Mouse (Mus musculus): ENCODE data around the gene Alpl. TPM values are rescaled to one million over a fixed set of nuclear protein-coding genes. Genes with fewer than 3 reads are reported as not detected.
A peak's percentile ranks its signal among the peaks of the same experiment; 100 is the strongest.

The Alpl gene
- polyA plus RNA-seq, 1 experiment from 2014 or later = 4.6 TPM

DNA sequence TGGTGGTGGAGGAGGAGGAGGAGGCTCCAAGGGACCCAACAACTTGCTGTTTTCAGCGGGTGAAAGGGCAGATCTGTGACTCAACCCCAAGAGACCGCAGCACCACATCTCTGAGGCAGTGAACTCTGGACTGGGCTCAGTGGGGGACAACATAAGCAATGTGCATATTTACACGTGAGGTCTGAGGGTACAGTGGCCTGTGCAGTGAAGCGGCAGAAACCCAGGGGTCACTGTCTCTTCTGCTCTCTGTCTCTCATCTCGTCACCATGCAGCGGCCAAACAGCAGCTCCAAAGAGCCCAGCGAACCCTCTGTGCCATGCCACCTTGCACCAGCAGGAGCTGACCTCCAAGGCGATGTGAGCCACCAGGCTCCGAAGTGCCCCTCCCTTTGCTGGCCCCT is 49.1 kb downstream of the Alpl start:
- Histone ChIP-seq H3K4me1 (replicated peaks) (peaks cover 6% of the 10 kb centered on the region; the same call in 1 of the 2 replicates), H3K27me3 (replicated peaks) (no peaks in the 10 kb centered on the region), H3K4me3 (replicated peaks) (no peak overlapping the region), H3K36me3 (no peaks in the 10 kb centered on the region), H3K9ac (no peak overlapping the region), H3K9me3 (no peaks in the 10 kb centered on the region), H3K27ac (no peak overlapping the region), H3K4me2 (replicated peaks) (no peak overlapping the region)
- no peak for ATAC-seq
- WGBS = 82% methylated on average over 9 of the region's 9 CpGs

DNA sequence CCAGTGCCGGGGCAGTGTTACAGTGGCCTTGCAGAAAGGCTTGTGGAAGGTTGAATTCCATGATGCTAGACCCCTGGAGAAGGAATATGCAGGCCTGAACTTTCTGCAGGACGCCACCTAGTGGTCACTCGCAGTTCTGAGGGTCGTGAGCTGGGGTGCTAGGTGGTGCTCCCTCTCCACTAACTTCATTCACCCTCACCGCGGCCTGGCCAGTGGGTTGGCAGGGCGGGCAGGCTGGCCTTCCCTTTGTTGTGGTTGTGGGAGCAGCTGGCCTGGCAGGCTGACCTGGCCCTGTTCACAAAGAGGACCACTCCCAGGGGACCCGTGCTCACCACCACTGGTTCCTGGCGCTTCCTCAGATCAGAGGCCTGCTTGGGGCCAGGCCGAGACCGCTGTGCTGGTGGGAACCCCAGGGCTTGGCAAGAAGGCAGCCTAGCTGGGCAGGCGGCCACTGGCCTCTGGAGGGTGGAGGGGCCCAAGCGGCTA is 51.7 kb downstream of the Alpl start:
- no peaks in the 10 kb centered on the region for H3K36me3 ChIP-seq
- 68% methylated on average over 13 of the region's 13 CpGs for WGBS
- ATAC-seq = no peak

DNA sequence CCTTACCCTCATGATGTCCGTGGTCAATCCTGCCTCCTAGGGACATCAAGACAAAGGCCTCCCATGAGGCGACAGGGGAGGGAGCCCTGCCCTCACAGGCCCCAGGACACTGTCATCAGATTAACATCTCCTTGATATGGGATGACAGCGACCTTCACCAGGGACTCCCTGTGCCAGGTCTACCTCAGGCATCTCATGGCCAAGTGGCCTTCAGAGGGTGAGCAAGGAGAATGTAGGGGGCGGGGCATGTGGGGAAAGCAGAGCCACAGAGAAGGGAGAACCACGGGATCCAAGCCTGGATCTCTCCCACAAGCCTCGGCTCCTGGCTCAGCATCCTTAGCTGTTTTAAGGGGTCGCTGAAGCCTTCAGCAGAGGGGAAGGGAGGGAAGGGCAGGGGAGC is 52.4 kb downstream of the Alpl start:
- no peaks in the 10 kb centered on the region for H3K36me3 ChIP-seq
- no peak overlapping the region for H3K4me2 ChIP-seq (replicated peaks)
- H3K9me3 ChIP-seq = no peaks in the 10 kb centered on the region
- H3K27ac ChIP-seq = no peak overlapping the region
- H3K27me3 ChIP-seq (replicated peaks) = no peaks in the 10 kb centered on the region
- WGBS = 67% methylated on average over 7 of the region's 7 CpGs
- ATAC-seq = no peak
- H3K4me3 ChIP-seq (replicated peaks) = no peak overlapping the region
- H3K4me1 ChIP-seq (replicated peaks) = no peaks in the 10 kb centered on the region
- no peak overlapping the region for H3K9ac ChIP-seq

More for the DNA sequence above, 51.7 kb downstream of the Alpl start:
- H3K27me3 ChIP-seq (replicated peaks) = no peaks in the 10 kb centered on the region
- H3K27ac ChIP-seq = no peak overlapping the region
- no peaks in the 10 kb centered on the region for H3K9me3 ChIP-seq
- no peak overlapping the region for H3K4me3 ChIP-seq (replicated peaks)
- no peak overlapping the region for H3K9ac ChIP-seq
- H3K4me2 ChIP-seq (replicated peaks) = no peak overlapping the region
- no peaks in the 10 kb centered on the region for H3K4me1 ChIP-seq (replicated peaks)

DNA sequence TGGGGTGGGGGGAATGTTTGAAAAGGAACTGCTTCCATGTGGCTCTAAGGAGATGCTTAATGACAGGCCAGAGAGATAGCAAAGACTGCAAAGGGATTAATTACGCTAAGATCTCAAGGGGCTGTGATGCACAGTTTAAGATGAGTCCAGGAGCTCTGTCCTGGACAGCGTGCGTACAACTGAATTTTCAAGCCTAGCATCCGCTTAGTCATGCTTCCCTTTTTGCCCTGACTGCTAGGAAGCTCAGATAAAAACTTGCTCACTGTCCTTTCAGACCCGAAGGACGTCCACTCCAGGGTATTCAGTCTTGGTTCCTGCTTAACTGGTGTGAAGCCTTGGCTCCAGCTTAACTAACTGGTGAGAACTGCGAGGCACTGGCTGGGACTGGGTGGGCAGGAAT is 55.8 kb downstream of the Alpl start:
- WGBS = 85% methylated on average over 7 of the region's 7 CpGs
- ATAC-seq = no peak

DNA sequence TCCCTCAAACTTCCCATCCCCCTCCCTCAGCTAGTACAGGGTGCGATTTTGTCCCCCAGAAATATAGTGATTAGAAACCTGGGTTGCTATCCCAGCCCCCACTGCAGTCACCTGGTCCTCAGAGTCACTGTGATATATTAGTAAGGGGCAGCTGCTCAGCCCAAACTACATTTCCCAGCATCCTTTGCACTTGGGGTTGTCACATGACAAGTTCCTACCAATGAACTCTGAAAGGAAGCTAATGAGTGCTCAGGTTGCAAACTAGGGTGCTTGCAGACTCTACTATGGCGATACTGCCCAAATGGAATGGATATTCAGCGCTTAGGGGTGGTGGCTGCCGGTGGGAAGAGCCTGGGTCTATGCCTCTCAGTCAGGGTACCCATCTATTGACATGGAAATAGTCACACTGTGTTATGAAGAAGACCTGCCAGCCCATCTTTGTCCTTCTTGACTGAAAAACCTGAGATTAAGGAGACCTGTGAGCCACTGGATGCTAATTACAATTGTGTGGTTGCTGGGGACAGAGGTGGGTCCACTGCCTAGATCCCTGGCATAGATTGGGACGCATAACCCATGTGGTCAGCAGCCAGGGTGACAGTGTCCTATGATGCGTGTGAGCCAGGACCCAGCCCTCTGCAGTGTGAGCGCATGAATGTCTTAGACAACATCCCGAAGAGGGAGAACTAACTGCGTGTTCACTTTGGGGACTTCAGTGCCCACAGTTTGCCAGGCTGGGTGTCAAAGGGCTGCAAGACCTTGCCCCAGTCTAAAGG is 56.8 kb downstream of the Alpl start:
- 51% methylated on average over 9 of the region's 9 CpGs for WGBS
- H3K4me2 ChIP-seq (replicated peaks) = no peak overlapping the region
- ATAC-seq = peak; percentile 59

More for the DNA sequence above, 55.8 kb downstream of the Alpl start:
- H3K36me3 ChIP-seq = no peaks in the 10 kb centered on the region
- H3K27me3 ChIP-seq (replicated peaks) = no peaks in the 10 kb centered on the region
- H3K27ac ChIP-seq = no peak overlapping the region
- no peak overlapping the region for H3K9ac ChIP-seq
- no peaks in the 10 kb centered on the region for H3K9me3 ChIP-seq
- no peak overlapping the region for H3K4me2 ChIP-seq (replicated peaks)
- no peak overlapping the region for H3K4me3 ChIP-seq (replicated peaks)
- 0 out of 2 replicates have a peak, but pooled peaks cover 6% of the 10 kb centered on the region for H3K4me1 ChIP-seq (replicated peaks)

DNA sequence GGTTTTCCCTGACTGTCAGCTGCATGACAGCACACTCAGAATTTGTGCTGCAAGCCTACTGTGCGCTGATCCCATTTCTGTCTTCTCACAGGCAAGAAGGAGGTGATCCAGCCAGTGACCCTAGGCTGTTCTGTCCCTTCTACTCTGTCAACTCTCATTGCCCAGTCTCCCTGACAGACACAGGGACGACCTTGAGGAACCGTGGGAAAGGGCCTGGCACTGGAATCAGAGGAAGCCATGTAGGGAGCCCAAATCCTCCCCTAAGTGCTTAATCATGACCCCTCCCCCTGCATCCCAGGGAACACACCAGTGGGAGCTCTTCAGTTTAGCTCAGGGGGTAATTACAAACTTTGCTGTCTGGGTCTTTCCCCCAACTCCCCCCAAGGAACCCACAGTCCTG is 58.4 kb downstream of the Alpl start:
- ATAC-seq = no peak
- no peak overlapping the region for H3K9ac ChIP-seq
- no peak overlapping the region for H3K27ac ChIP-seq
- no peak overlapping the region for H3K4me2 ChIP-seq (replicated peaks)
- H3K4me3 ChIP-seq (replicated peaks) = no peak overlapping the region
- WGBS = 62% methylated on average over 3 of the region's 3 CpGs
- no peaks in the 10 kb centered on the region for H3K36me3 ChIP-seq
- H3K9me3 ChIP-seq = no peaks in the 10 kb centered on the region
- H3K4me1 ChIP-seq (replicated peaks) = 0 out of 2 replicates have a peak, but pooled peaks cover 6% of the 10 kb centered on the region
- H3K27me3 ChIP-seq (replicated peaks) = no peaks in the 10 kb centered on the region

More for the DNA sequence above, 56.8 kb downstream of the Alpl start:
- Histone ChIP-seq H3K9me3 (no peaks in the 10 kb centered on the region), H3K9ac (no peak overlapping the region), H3K4me1 (replicated peaks) (0 out of 2 replicates have a peak, but pooled peaks cover 6% of the 10 kb centered on the region), H3K27ac (no peak overlapping the region), H3K27me3 (replicated peaks) (no peaks in the 10 kb centered on the region), H3K4me3 (replicated peaks) (no peak overlapping the region), H3K36me3 (no peaks in the 10 kb centered on the region)

DNA sequence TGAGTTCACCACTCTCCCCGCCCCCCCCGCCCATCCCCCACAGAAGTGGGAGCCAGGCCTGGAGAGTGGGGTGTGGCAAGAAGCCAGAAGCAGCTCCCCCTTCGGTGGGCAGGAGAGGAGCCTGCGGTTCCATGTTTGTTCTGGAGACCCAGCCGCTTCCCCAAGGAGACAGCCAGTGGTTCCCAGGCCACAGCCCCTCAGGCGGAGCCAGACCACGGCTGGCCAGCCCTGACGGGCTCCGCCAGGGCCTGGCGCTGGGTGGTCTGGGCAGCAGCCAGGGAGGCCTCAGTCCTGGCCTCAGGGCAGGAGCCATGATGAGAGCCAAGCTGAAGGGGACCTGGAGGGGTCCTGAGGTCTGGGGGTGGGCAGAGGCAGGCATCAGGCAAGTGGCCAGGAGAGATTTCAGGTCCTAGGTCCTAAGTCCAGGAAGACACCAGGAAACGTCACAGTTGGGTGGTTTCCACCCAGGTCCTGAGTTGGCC is 59.9 kb downstream of the Alpl start:
- H3K27ac ChIP-seq = no peak overlapping the region

DNA sequence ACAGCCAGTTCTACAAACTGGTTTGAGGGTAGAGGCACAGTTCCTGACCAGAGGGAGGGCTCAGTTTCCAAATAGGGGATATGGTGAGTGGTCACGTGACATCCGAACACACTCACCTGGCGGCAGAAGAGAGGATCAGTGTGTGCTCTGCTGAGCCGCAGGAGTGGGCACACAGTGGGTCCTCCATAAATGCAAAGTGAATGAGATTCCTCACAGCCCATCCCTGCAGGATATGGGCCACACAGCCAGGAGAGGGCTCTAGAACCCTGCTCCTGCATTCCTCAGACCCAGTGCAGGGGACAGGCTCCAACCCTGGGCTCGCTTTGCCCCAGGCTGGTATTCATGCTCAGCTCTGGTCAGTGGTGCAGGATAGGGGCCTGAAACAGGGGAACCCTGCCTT is 62.7 kb downstream of the Alpl start:
- WGBS = 67% methylated on average over 5 of the region's 5 CpGs
- H3K4me1 ChIP-seq (replicated peaks) = peaks cover 21% of the 10 kb centered on the region

More for the DNA sequence above, 59.9 kb downstream of the Alpl start:
- Histone ChIP-seq H3K4me3 (replicated peaks) (no peak overlapping the region), H3K9me3 (no peaks in the 10 kb centered on the region), H3K4me2 (replicated peaks) (no peak overlapping the region), H3K4me1 (replicated peaks) (0 out of 2 replicates have a peak, but pooled peaks cover 6% of the 10 kb centered on the region), H3K36me3 (no peaks in the 10 kb centered on the region), H3K27me3 (replicated peaks) (no peaks in the 10 kb centered on the region), H3K9ac (no peak overlapping the region)
- 38% methylated on average over 11 of the region's 11 CpGs for WGBS
- ATAC-seq = no peak

DNA sequence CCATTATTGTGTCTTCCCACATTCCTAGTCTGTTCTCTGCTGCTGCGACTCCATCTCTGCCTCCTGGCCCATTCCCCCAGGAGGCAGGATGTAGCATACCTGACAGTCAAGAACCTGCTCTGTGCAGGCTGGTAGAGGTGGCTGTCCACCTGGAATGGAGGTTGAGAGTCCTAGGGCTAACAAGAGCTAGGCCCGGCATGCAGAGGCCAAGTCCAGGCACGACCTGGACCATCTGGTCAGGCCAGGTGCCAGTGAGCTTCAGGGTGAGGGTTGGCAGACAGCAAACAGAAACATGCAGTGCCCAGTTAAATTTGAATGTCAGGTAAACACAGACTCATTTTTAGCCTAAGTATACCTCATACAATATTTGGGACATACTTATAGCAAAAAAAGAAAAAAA is 63.2 kb downstream of the Alpl start:
- peaks cover 22% of the 10 kb centered on the region for H3K27me3 ChIP-seq (replicated peaks)
- no peaks in the 10 kb centered on the region for H3K9me3 ChIP-seq
- no peak overlapping the region for H3K4me2 ChIP-seq (replicated peaks)
- no peak overlapping the region for H3K27ac ChIP-seq
- peaks cover 25% of the 10 kb centered on the region for H3K4me1 ChIP-seq (replicated peaks)
- H3K9ac ChIP-seq = no peak overlapping the region
- H3K4me3 ChIP-seq (replicated peaks) = no peak overlapping the region
- 74% methylated on average over 3 of the region's 3 CpGs for WGBS
- no peaks in the 10 kb centered on the region for H3K36me3 ChIP-seq
- ATAC-seq = no peak

More for the DNA sequence above, 62.7 kb downstream of the Alpl start:
- no peaks in the 10 kb centered on the region for H3K9me3 ChIP-seq
- no peak overlapping the region for H3K27ac ChIP-seq
- H3K9ac ChIP-seq = no peak overlapping the region
- no peak overlapping the region for H3K4me2 ChIP-seq (replicated peaks)
- no peaks in the 10 kb centered on the region for H3K36me3 ChIP-seq
- H3K27me3 ChIP-seq (replicated peaks) = peaks cover 17% of the 10 kb centered on the region
- H3K4me3 ChIP-seq (replicated peaks) = no peak overlapping the region
- ATAC-seq = no peak

DNA sequence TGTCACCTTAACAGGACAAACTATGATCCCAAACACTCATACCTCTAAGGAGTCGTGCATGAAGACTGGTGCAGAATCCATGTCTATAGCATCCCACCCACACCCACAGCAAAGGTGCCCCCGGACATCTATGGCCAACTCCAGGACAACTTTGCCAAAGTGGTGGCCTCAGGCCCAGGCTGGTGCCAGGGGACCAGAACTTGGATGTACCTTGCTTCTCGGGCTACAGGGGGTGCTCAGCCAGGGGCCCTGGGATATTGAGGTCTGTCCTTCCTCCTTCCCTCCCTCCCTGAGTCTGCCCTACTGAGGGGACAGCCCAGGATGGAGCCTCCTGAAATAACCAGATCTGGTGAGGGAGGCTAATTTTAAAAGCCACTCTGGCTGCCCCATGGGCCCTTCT is 63.8 kb downstream of the Alpl start:
- Histone ChIP-seq H3K36me3 (no peaks in the 10 kb centered on the region), H3K27me3 (replicated peaks) (peaks cover 24% of the 10 kb centered on the region), H3K4me3 (replicated peaks) (no peak overlapping the region), H3K4me1 (replicated peaks) (peaks cover 30% of the 10 kb centered on the region), H3K27ac (no peak overlapping the region), H3K4me2 (replicated peaks) (no peak overlapping the region), H3K9ac (no peak overlapping the region), H3K9me3 (no peaks in the 10 kb centered on the region)
- no peak for ATAC-seq
- 76% methylated on average over 3 of the region's 3 CpGs for WGBS

DNA sequence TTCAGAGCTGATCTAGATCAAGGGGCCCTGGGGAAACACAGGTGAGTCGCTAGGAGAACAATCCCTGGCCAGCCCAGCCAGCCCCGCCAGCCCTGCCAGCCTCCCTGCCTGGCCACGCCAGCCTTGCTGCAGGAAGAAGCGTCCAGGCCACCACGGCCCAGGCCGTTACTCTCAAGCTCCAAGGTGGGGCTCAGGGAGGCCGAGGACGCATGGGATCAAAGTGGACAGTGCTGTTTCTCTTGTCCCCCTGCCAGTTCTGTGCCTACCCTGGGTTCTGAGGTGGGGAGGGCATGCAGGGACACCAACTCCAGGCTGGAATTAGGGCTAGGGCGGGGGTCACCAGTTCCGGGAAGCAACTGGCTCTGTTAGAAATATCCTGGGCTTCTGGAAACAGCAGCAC is 64.3 kb downstream of the Alpl start:
- no peak overlapping the region for H3K4me3 ChIP-seq (replicated peaks)
- peaks cover 30% of the 10 kb centered on the region for H3K4me1 ChIP-seq (replicated peaks)
- no peaks in the 10 kb centered on the region for H3K9me3 ChIP-seq
- no peaks in the 10 kb centered on the region for H3K36me3 ChIP-seq
- no peak for ATAC-seq
- no peak overlapping the region for H3K9ac ChIP-seq
- no peak overlapping the region for H3K4me2 ChIP-seq (replicated peaks)
- H3K27ac ChIP-seq = no peak overlapping the region
- WGBS = 63% methylated on average over 10 of the region's 10 CpGs
- H3K27me3 ChIP-seq (replicated peaks) = peaks cover 24% of the 10 kb centered on the region

DNA sequence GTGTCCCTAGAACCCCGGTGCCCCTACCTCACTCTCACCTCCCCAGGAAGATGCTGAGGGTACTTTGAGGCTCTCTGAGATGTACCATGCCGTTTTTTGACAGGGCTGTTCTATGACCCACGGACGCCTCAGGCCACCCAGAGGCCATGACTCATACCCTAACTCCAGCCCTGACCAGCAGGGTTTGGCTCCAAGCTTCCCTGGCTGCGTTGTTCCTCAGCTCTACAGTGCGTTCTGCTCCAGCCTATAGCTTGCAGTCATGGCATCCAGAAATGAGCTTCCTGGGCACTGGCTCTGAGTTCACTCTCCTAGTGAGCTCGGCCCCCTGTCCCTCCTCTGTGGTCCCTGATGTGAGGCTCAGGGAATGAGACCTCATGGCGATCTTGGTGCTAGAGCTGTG is 65.4 kb downstream of the Alpl start:
- no peak for ATAC-seq
- H3K27me3 ChIP-seq (replicated peaks) = peaks cover 24% of the 10 kb centered on the region
- WGBS = 78% methylated on average over 8 of the region's 8 CpGs

DNA sequence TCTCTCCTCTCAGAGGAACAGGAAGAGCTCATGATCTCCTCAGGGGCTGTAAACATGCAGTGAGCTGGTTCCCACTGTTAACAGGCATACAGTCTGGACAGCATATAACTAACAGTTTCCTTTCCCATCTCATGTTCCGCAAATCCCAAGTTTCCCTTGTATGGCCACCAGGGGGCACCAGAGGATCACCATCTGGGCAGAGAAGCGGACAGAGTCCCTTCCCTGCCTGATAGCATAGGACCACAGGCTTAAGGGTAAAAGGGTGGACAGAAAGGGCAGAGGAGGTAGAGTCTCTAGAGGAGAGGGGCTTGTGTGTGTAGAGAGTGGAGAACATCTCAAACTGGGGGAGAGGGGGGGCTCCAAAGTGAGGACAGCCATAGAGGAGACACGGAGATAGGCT is 66.0 kb downstream of the Alpl start:
- no peak overlapping the region for H3K4me2 ChIP-seq (replicated peaks)
- H3K27ac ChIP-seq = no peak overlapping the region
- H3K4me3 ChIP-seq (replicated peaks) = no peak overlapping the region
- no peak overlapping the region for H3K9ac ChIP-seq
- ATAC-seq = peak; percentile 35
- H3K9me3 ChIP-seq = no peaks in the 10 kb centered on the region
- H3K27me3 ChIP-seq (replicated peaks) = peaks cover 24% of the 10 kb centered on the region
- H3K36me3 ChIP-seq = no peaks in the 10 kb centered on the region
- H3K4me1 ChIP-seq (replicated peaks) = peaks cover 24% of the 10 kb centered on the region
- WGBS = 19% methylated on average over 3 of the region's 3 CpGs

More for the DNA sequence above, 65.4 kb downstream of the Alpl start:
- H3K4me1 ChIP-seq (replicated peaks) = peaks cover 24% of the 10 kb centered on the region
- H3K9ac ChIP-seq = no peak overlapping the region
- no peaks in the 10 kb centered on the region for H3K36me3 ChIP-seq
- no peak overlapping the region for H3K4me3 ChIP-seq (replicated peaks)
- no peak overlapping the region for H3K4me2 ChIP-seq (replicated peaks)
- H3K9me3 ChIP-seq = no peaks in the 10 kb centered on the region
- no peak overlapping the region for H3K27ac ChIP-seq
